Mouse (Mus musculus) forebrain, embryonic 16.5 days (tissue): Measurements from ENCODE around the gene Eif4ebp2. TPM values are rescaled to one million over a fixed set of nuclear protein-coding genes. Genes with fewer than 3 reads are reported as not detected.

ENCODE experiments used
- ATAC-seq: fragments of 200-750 bp; cut with Nextera tagmentation; 2 replicates; pipeline ENCODE4 v1.8.0; 2017; ENCODE audit warnings: mild to moderate bottlenecking, moderate library complexity
- H3K27ac ChIP-seq: fragments of 300-500 bp; sonication (generic); 2 replicates; pipeline ENCODE4 v1.5.1; 2014; ENCODE audit warnings: low read length, control low read depth
- H3K27me3 ChIP-seq: fragments of 300-500 bp; sonication (generic); replicated peaks from 2 replicates; pipeline ENCODE4 v1.6.1; 2014; ENCODE audit warnings: low read length; ENCODE audit not compliant: control insufficient read depth, insufficient read depth
- H3K36me3 ChIP-seq: fragments of 300-500 bp; sonication (generic); 2 replicates; pipeline ENCODE4 v1.6.1; 2014; ENCODE audit not compliant: control insufficient read depth, insufficient read depth
- H3K4me1 ChIP-seq: fragments of 300-500 bp; sonication (generic); replicated peaks from 2 replicates; pipeline ENCODE4 v1.6.1; 2014; ENCODE audit warnings: low read length; ENCODE audit not compliant: control insufficient read depth, insufficient read depth
- H3K4me2 ChIP-seq: fragments of 300-500 bp; sonication (generic); 2 replicates; pipeline ENCODE4 v1.6.1; 2014; ENCODE audit warnings: mild to moderate bottlenecking, low read length, control low read depth
- H3K4me3 ChIP-seq: fragments of 300-500 bp; sonication (generic); replicated peaks from 2 replicates; pipeline ENCODE4 v1.5.1; 2014; ENCODE audit warnings: mild to moderate bottlenecking, low read length, control low read depth
- H3K9ac ChIP-seq: fragments of 300-500 bp; sonication (generic); replicated peaks from 2 replicates; pipeline ENCODE4 v1.6.1; 2014; ENCODE audit warnings: low read depth, low read length, control low read depth
- H3K9me3 ChIP-seq: fragments of 300-500 bp; sonication (generic); 2 replicates; pipeline ENCODE4 v1.6.1; 2016; ENCODE audit warnings: low read length; ENCODE audit not compliant: control insufficient read depth
- WGBS: fragments of 180-500 bp; shearing (Covaris S2); extraction: QIAGEN DNeasy Blood & Tissue Kit; methylation state at CpG from one replicate; pipeline ENCODE4 v1.1.7; 2014; 5-methylcytosine and 5-hydroxymethylcytosine counted together
- polyA plus RNA-seq: library from polyadenylated mRNA; unstranded; fragments of >200 nt; fragmentation: Nextera tagmentation; extraction: Ambion mirVana; gene quantifications from 2 replicates; pipeline ENCODE4 v1.2.1, GENCODE M21; 2015

The Eif4ebp2 gene
- polyA plus RNA-seq, 1 experiment from 2014 or later, result 78.2 TPM

DNA sequence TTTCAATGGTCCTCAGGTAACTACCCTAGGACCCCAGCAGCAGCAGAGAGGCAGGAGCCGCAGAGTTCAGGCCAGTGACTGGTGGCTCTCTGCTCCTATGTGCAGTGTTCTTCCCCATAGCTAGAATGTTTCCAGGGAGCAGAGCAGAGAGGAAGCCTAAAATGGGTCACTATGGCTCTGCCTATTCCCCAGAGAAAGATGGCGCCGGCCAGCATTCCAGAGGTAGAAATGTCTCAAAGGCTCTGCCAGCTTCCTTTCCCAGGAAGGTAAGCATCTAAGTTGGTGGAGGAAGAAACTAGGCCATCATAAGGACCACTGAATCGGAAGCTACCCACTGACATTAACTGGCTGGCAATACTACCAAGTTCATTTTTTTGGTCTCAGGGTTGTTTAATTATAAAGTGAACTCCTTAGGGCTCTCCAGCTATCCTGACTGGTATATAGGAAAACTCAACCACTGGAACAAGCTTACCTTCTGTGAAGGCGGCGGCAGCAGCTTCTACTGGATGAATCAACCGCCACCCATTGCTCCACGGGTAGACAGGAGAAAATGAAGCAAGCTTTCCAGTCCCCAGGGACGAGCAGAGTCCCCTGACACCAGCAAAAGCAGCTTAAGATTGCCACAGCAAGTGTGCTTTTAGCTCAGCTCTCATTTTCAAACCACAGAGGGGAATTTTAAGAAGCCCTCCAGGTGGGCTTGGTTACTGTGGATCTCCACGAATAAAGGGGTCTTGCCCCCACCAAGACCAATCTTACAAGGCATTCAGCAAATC, 4.7 kb downstream of the Eif4ebp2 start:
- no peak overlapping the region for H3K4me3 ChIP-seq
- peaks cover 52% of the 10 kb centered on the region for H3K4me1 ChIP-seq
- WGBS, result 78% methylated on average over 10 of the region's 10 CpGs
- no peak overlapping the region for H3K9ac ChIP-seq
- no peaks in the 10 kb centered on the region for H3K9me3 ChIP-seq
- ATAC-seq, result no peak
- H3K27ac ChIP-seq, result no peak overlapping the region
- no peaks in the 10 kb centered on the region for H3K27me3 ChIP-seq
- no peak overlapping the region for H3K4me2 ChIP-seq
- no peaks in the 10 kb centered on the region for H3K36me3 ChIP-seq

DNA sequence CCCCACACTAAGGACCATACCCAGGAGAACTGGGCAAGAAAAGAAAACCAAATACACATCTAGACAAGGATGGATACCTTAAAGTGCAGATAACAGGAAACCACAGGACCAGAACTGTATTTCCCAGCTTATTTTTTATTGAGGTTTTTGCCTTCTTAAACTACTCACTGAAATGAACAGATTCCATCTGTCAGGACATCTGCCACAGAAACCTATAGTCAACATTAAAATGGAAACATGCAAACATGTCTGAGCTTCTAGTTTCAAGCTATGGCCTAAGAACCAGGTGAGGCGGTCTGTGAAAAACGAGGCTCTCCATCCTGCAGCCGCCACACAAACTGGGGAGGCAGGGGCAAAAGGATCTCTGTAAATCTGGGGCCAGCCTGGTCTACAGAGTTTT, 7.4 kb downstream of the Eif4ebp2 start:
- WGBS, result 73% methylated on average over 3 of the region's 3 CpGs
- H3K9ac ChIP-seq, result no peak overlapping the region
- ATAC-seq, result no peak
- peaks cover 39% of the 10 kb centered on the region for H3K4me1 ChIP-seq
- H3K4me2 ChIP-seq, result no peak overlapping the region
- no peaks in the 10 kb centered on the region for H3K9me3 ChIP-seq
- no peaks in the 10 kb centered on the region for H3K27me3 ChIP-seq
- H3K4me3 ChIP-seq, result no peak overlapping the region
- H3K27ac ChIP-seq, result no peak overlapping the region
- no peaks in the 10 kb centered on the region; the same call in 1 of the 2 replicates for H3K36me3 ChIP-seq

DNA sequence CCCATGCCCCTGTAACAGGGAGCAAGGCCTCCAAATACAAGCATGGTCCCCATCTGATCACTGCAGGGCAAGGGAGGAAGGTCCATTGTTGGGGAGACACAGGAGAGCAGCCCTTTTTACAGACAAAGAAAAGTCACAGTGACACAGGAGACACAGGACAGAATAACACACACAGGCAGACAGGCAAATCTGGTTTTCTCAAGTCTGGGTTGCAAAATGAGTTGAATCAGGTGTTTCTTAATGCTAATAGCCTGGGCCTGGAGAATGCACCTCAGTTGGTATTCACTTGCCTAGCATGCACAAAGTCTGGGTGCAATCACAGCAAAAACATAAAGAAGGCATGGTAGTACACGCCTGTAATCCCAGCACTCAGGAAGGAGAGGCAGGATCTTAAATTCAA, 8.6 kb downstream of the Eif4ebp2 start:
- H3K36me3 ChIP-seq, result no peaks in the 10 kb centered on the region; the same call in 1 of the 2 replicates
- H3K27ac ChIP-seq, result no peak overlapping the region
- no peak for ATAC-seq
- no peak overlapping the region for H3K4me2 ChIP-seq
- H3K4me1 ChIP-seq, result peaks cover 30% of the 10 kb centered on the region
- H3K27me3 ChIP-seq, result no peaks in the 10 kb centered on the region
- no peaks in the 10 kb centered on the region for H3K9me3 ChIP-seq
- no peak overlapping the region for H3K4me3 ChIP-seq
- WGBS, result 79% methylated on average over 1 of the region's 1 CpGs
- H3K9ac ChIP-seq, result no peak overlapping the region

DNA sequence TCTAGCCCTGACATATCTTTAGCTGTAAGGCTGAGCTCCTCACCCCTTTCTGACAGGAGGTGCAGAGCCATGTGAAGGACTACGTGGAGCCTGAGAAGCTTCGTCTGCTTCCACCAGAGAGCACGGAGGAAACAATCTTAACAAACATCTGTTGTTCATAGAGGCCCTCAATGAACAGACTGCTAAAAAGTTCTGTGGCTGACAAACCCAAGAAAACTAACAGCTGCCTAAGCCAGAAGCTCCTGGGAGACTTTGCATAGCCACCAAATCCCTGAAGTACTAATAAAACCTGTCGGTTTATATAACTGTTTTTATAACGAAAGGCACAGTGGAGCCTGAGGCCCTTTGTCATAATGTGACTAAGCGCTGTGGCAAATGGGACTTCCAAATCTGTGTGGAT, 9.0 kb downstream of the Eif4ebp2 start:
- peaks cover 30% of the 10 kb centered on the region for H3K4me1 ChIP-seq

DNA sequence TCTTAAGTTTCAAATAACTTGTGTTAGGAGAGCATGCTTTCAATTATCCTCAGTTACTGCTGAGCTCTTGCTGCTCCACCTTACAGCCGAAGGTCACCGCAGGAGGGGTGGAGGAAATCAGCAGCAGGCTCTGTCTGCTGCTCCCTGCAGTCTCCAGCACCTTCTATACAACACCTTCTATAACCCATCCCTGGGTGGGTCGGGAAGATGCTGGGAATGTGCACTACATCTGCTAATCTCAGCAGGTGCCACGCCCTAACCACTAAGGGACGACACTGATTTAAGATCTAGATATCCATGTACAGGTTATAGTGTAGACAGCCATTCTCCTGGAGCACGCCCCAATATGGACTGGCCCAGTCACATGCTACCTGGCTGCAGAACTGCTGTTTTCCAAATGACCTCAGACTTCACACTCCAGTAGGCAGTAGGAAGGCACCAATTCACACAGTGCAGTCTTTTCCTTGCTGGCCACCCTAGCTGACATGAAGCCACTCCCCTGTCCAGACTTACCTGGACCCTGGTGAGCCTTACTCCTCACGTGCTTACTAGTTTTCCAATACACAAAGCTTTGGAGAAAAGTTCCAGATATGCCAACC, 12.2 kb downstream of the Eif4ebp2 start:
- Histone ChIP-seq H3K4me3 (no peak overlapping the region), H3K36me3 (no peaks in the 10 kb centered on the region; the same call in 1 of the 2 replicates), H3K4me1 (peaks cover 16% of the 10 kb centered on the region), H3K27ac (no peak overlapping the region), H3K9me3 (no peaks in the 10 kb centered on the region), H3K27me3 (no peaks in the 10 kb centered on the region), H3K9ac (no peak overlapping the region), H3K4me2 (no peak overlapping the region)
- no peak for ATAC-seq
- 94% methylated on average over 7 of the region's 7 CpGs for WGBS

More for the DNA sequence above, 9.0 kb downstream of the Eif4ebp2 start:
- no peaks in the 10 kb centered on the region; the same call in 1 of the 2 replicates for H3K36me3 ChIP-seq
- no peaks in the 10 kb centered on the region for H3K9me3 ChIP-seq
- no peak overlapping the region for H3K4me3 ChIP-seq
- no peaks in the 10 kb centered on the region for H3K27me3 ChIP-seq
- ATAC-seq, result no peak
- no peak overlapping the region for H3K4me2 ChIP-seq
- no peak overlapping the region for H3K9ac ChIP-seq
- 71% methylated on average over 6 of the region's 6 CpGs for WGBS
- no peak overlapping the region for H3K27ac ChIP-seq

DNA sequence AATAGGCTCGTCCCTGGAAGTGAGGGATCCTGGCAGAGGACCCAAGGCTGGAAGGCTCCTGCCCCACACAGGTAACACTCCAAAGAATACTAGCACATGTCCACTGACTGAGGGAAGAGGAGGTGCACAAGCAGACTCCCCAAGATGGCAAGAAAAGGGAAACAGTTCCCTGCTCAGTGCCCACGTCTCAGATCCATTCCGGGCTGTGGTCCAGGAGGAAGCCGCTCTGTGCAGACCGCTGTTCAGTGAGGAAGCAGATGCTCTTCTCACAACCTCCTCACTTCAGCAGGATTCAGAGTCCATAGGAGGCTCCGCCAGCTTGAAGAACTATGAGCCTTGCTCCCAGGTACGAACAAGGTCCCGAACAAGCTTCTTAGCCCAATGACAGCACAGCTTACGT, 21.1 kb downstream of the Eif4ebp2 start:
- H3K27me3 ChIP-seq, result no peaks in the 10 kb centered on the region
- no peak overlapping the region for H3K4me2 ChIP-seq
- no peak overlapping the region for H3K9ac ChIP-seq
- peaks cover 19% of the 10 kb centered on the region for H3K36me3 ChIP-seq
- no peaks in the 10 kb centered on the region for H3K9me3 ChIP-seq
- ATAC-seq, result no peak
- no peak overlapping the region for H3K4me3 ChIP-seq
- H3K4me1 ChIP-seq, result no peaks in the 10 kb centered on the region
- 87% methylated on average over 9 of the region's 9 CpGs for WGBS
- H3K27ac ChIP-seq, result no peak overlapping the region

DNA sequence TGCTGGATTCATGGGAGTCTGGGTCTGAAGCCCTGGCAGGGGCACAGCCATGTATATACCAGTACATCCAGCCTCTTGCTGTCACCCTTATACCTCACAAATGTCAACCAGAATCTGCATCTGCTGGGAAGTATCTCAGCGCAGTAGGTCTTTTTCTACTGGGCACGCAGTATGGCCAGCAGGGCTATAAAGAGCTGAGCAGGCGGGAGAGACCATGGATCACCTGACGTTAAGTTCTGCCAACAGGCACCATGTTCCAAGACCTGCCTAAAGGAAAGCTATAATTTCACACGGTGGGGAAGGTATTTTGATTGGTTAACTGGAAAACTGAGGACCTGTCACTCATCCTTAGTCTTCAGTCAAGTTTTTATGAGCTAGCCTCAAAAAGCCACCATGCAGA, 23.4 kb downstream of the Eif4ebp2 start:
- H3K36me3 ChIP-seq, result peaks cover 19% of the 10 kb centered on the region
- H3K9me3 ChIP-seq, result no peaks in the 10 kb centered on the region
- H3K27me3 ChIP-seq, result no peaks in the 10 kb centered on the region
- H3K4me1 ChIP-seq, result peaks cover 6% of the 10 kb centered on the region
- no peak overlapping the region for H3K27ac ChIP-seq
- H3K9ac ChIP-seq, result no peak overlapping the region
- 86% methylated on average over 5 of the region's 5 CpGs for WGBS
- no peak for ATAC-seq
- no peak overlapping the region for H3K4me2 ChIP-seq
- H3K4me3 ChIP-seq, result no peak overlapping the region

DNA sequence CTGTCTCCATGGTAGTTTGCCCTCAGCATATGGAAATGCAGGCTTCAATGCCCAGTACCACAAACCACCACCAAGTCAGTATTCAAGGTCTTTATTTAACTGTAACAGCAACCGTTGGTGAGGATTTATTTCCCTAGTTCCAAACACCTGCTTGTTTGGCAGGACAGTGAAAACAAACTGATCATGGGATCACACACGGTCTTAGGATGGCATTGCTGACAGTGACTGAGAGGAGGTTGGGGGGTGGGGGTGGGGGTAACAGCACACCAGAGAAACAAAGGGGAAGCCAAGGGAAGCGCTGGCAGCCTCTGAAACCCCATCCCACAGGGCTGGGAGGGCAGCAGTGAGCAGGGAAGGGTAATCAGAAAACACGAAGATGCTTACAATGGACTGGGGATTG, 24.0 kb downstream of the Eif4ebp2 start:
- Histone ChIP-seq H3K4me1 (peaks cover 6% of the 10 kb centered on the region), H3K27ac (no peak overlapping the region), H3K36me3 (peaks cover 19% of the 10 kb centered on the region), H3K4me3 (no peak overlapping the region), H3K27me3 (no peaks in the 10 kb centered on the region), H3K9me3 (no peaks in the 10 kb centered on the region), H3K9ac (no peak overlapping the region), H3K4me2 (no peak overlapping the region)
- no peak for ATAC-seq
- 37% methylated on average over 4 of the region's 4 CpGs for WGBS

DNA sequence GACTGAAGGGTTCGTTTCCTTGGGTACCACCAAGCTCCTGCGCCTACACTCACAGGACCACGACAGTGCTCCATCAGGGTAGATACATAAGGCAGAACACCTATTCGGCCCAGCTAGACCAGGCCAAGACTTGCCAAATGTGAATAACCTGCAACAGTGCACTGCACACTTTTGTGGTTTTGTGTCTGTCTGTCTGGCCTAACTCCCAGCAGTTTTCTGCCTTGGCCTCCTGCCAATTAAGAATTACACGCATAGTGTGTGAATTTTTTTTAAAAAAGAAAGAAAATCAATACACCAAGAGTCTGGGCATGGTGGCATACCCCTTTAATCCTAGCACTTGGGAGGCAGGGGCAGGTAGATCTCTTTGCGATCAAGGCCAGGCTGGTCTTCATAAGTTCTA, 24.5 kb downstream of the Eif4ebp2 start:
- Histone ChIP-seq H3K27ac (no peak overlapping the region), H3K36me3 (peaks cover 15% of the 10 kb centered on the region), H3K9me3 (no peaks in the 10 kb centered on the region), H3K9ac (no peak overlapping the region), H3K27me3 (no peaks in the 10 kb centered on the region), H3K4me1 (peaks cover 6% of the 10 kb centered on the region), H3K4me2 (no peak overlapping the region), H3K4me3 (no peak overlapping the region)
- WGBS, result 81% methylated on average over 6 of the region's 6 CpGs
- no peak for ATAC-seq
